Mouse (Mus musculus) forebrain, embryonic 16.5 days (tissue): ENCODE measurements at regions not wholly inside any gene's neighbourhood (a gene's known extent, or its start where the extent isn't known, plus 50 kb on each side); places are given as distances from the start of the nearest gene placed in this dataset.

Source experiments
- ATAC-seq: fragments of 200-750 bp; cut with Nextera tagmentation; 2 replicates; pipeline ENCODE4 v1.8.0; 2017; ENCODE audit warnings: mild to moderate bottlenecking, moderate library complexity
- H3K27ac ChIP-seq: fragments of 300-500 bp; sonication (generic); 2 replicates; pipeline ENCODE4 v1.5.1; 2014; ENCODE audit warnings: low read length, control low read depth
- H3K27me3 ChIP-seq: fragments of 300-500 bp; sonication (generic); replicated peaks from 2 replicates; pipeline ENCODE4 v1.6.1; 2014; ENCODE audit warnings: low read length; ENCODE audit not compliant: control insufficient read depth, insufficient read depth
- H3K36me3 ChIP-seq: fragments of 300-500 bp; sonication (generic); 2 replicates; pipeline ENCODE4 v1.6.1; 2014; ENCODE audit not compliant: control insufficient read depth, insufficient read depth
- H3K4me1 ChIP-seq: fragments of 300-500 bp; sonication (generic); replicated peaks from 2 replicates; pipeline ENCODE4 v1.6.1; 2014; ENCODE audit warnings: low read length; ENCODE audit not compliant: control insufficient read depth, insufficient read depth
- H3K4me2 ChIP-seq: fragments of 300-500 bp; sonication (generic); 2 replicates; pipeline ENCODE4 v1.6.1; 2014; ENCODE audit warnings: mild to moderate bottlenecking, low read length, control low read depth
- H3K4me3 ChIP-seq: fragments of 300-500 bp; sonication (generic); replicated peaks from 2 replicates; pipeline ENCODE4 v1.5.1; 2014; ENCODE audit warnings: mild to moderate bottlenecking, low read length, control low read depth
- H3K9ac ChIP-seq: fragments of 300-500 bp; sonication (generic); replicated peaks from 2 replicates; pipeline ENCODE4 v1.6.1; 2014; ENCODE audit warnings: low read depth, low read length, control low read depth
- H3K9me3 ChIP-seq: fragments of 300-500 bp; sonication (generic); 2 replicates; pipeline ENCODE4 v1.6.1; 2016; ENCODE audit warnings: low read length; ENCODE audit not compliant: control insufficient read depth
- WGBS: fragments of 180-500 bp; shearing (Covaris S2); extraction: QIAGEN DNeasy Blood & Tissue Kit; methylation state at CpG from one replicate; pipeline ENCODE4 v1.1.7; 2014; 5-methylcytosine and 5-hydroxymethylcytosine counted together

DNA sequence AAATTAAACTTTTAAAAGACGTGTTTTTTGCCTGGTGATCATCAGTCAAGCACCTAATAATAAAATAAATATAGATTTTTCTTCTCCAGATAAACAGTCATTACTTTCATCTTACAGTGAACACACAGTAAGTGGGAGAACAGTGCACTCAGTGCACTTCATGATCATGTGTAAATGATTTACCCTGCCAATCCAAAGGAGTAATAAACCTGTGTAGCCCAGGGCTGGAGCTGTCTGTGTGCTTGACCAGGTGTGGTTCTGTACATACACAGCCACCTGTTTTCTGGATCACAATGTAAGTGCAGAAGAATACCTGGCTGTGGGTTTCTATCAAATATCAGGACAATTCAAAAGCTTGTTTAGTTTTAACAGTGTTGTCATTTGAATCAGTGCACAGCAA lies 235.4 kb upstream of the Ccnh start:
- no peak overlapping the region for H3K27ac ChIP-seq
- H3K4me2 ChIP-seq: no peak overlapping the region
- H3K9ac ChIP-seq: no peak overlapping the region
- H3K4me1 ChIP-seq: no peaks in the 10 kb centered on the region
- H3K27me3 ChIP-seq: no peaks in the 10 kb centered on the region
- WGBS: 72% methylated on average over 1 of the region's 1 CpGs
- no peaks in the 10 kb centered on the region for H3K36me3 ChIP-seq
- H3K9me3 ChIP-seq: no peaks in the 10 kb centered on the region
- no peak for ATAC-seq
- H3K4me3 ChIP-seq: no peak overlapping the region

DNA sequence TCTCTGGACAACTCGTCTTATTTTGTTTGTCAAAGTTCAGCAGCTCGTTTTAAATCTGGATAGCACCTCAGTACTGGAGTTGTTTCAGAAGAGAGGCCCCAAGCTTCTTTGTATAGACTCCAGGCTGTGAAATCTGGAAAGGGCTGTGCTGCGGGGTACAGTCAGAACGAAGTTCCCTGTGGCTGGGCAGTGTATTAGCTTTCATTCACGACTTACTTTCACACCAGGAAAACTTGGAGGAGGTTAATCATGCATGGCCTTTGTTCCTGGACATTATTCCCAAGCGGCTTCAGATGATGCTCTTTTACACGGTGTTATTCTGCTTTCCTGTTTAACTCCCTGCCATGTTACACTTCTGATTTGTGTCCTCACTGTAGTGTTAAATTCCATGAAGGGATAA lies 220.3 kb upstream of the Ccnh start:
- no peak for ATAC-seq
- H3K27ac ChIP-seq: no peak overlapping the region
- no peak overlapping the region for H3K4me3 ChIP-seq
- 22% methylated on average over 7 of the region's 7 CpGs for WGBS
- no peak overlapping the region for H3K4me2 ChIP-seq
- no peak overlapping the region for H3K9ac ChIP-seq
- no peaks in the 10 kb centered on the region for H3K4me1 ChIP-seq
- no peaks in the 10 kb centered on the region for H3K9me3 ChIP-seq
- H3K36me3 ChIP-seq: no peaks in the 10 kb centered on the region
- no peaks in the 10 kb centered on the region for H3K27me3 ChIP-seq
